Mouse (Mus musculus): ENCODE measurements around the gene Acyp2. TPM values are rescaled to one million over a fixed set of nuclear protein-coding genes. Genes with fewer than 3 reads are reported as not detected.

Gene Acyp2
- total RNA-seq (2023): 0.72 to 1.7 TPM (median 1.2 TPM) in 4 replicates

DNA sequence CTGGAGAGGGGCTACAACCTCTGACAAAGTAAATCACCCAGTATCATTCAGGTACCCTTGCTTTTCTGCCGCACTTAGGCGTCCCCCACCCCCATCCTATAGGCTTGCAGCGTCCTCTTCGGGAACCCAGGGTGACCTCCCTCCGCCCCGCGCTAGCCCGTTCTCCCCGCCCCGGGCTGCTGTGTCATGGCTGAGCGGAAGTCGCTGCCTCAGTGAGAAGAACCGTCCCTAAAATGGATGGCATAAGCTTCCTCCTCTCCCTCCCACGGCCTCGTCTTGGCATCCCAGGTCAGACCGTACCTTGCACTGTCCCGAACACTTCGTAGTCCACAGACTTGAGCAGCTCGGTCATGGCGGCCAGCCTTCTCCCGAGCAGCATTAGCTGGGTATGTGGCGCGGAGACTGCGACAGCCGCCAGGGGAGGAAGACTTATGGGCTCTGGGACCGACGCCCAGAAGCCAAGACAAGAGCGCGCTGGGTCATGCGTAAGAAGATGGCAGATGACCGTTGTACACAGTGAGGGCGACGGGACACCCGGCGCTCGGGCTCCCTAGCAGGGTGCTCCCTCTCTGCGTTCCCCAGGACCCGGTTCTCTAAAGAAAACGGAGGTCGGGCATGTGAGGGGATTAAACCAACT, at the start of gene Acyp2:
Gene Acyp2, minus strand, starts transcription at position 587 of the 637 bp plus-strand sequence.

DNA sequence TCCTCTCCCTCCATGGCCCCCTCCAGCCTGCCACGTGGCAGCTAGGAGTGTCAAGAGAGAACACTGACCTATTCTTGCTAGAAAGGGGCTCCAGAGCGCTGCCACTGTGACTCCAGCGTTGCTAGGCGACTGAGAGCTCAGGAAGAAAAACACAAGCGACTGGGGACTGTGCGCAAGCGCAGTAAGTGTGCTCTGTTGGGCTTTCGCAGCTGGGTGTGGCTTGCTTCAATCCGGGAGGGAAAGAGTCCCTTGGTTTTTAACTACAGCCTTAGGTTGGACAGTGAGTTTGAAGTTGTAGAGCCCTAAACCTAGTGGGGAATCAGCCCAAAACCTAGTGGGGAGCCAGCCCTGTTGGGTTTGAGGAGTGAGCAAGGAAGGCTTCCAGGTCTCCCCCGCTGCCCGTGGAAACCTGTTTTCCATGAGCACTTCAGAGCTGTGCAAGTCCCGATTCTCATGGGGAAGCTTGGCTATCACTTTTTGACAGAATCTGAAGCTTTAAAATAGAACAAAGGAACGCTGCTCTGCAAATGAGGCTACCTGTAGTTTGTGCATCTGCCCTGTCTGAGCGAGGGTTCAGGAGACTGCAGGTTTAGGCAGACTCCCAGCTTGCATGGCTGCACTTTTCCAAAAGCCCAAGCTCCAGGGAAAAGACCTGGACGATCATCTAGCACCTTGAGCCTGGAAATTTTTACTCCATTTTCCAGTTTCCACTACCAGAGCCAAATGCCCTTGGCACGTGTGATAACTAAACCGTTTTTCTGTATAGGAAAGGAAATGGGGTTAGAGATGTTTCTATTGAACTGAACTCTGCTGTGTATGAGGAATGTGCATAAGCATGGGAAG, 177.4 kb downstream of the Acyp2 start, which contains the start of gene 4930505A04Rik:
Gene 4930505A04Rik, minus strand, starts transcription at position 77 of the 843 bp plus-strand sequence.

Other genes with a start within 250 kb of the Acyp2 start
- gene 4930505A04Rik, start 177.8 kb downstream of the Acyp2 start, total RNA-seq (2023): not detected in 4 replicates
- 72.8 to 84.6 TPM (median 74.9 TPM) in 4 replicates for gene Psme4, start 122.1 kb upstream of the Acyp2 start, total RNA-seq (2023)
- gene Gpr75, start 235.8 kb upstream of the Acyp2 start, total RNA-seq (2023): 0.31 to 0.69 TPM (median 0.35 TPM) in 4 replicates
- 18.3 to 20.5 TPM (median 19.3 TPM) in 4 replicates for gene Asb3, start 235.8 kb upstream of the Acyp2 start, total RNA-seq (2023)